Mouse (Mus musculus): ENCODE measurements at regions not wholly inside any gene's neighbourhood (a gene's known extent, or its start where the extent isn't known, plus 50 kb on each side); places are given as distances from the start of the nearest gene placed in this dataset.

- no peak for TF ChIP-seq POLR2A (IDR thresholded peaks at IDR 0.05; ENCODE audit: borderline replicate concordance, extremely low read depth, low read depth, low read length)
- TF ChIP-seq CTCF (IDR thresholded peaks at IDR 0.05; ENCODE audit: insufficient read depth, low read length) = no peak
Observed at GRCm38 (mm10) chr1:137584696-137585095, 590.8 kb downstream of the Ptprc start.

Data from lung, adult 2 months (tissue).